Mouse (Mus musculus) T-cell, adult 2 months (primary cell): ENCODE results near the gene Gm44511.

Experiments
- DNase-seq: peaks from one replicate; pipeline ENCODE4 v3.0.0; 2022; ENCODE audit warnings: low spot score

Gene Gm44511

DNA sequence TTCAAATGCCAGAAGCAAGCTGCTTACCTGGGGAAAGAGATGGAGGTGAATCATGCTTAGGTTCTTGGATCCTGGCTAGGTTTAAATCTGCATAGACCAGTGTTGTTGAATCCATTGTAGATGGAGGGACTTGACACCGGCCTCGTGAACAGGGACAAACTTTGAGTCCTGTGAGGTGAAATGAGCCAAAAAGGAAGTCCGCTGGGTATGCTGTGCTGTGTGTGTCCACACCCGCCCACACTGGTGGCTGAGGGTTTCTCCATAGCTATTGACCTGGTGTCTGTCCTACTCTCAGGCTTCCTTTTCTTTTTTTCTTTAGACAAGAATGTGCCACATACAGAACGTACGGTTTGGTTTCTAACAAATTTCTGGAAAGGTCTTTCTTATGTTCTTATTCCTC lies at the start of gene Gm44511, which contains the start of gene Klrb1b:
TSS of gene Gm44511 (minus strand) at position 184 of the 400 bp plus-strand sequence.
TSS of gene Klrb1b (minus strand) at position 200 of the 400 bp plus-strand sequence.
- DNase-seq = no peak

DNA sequence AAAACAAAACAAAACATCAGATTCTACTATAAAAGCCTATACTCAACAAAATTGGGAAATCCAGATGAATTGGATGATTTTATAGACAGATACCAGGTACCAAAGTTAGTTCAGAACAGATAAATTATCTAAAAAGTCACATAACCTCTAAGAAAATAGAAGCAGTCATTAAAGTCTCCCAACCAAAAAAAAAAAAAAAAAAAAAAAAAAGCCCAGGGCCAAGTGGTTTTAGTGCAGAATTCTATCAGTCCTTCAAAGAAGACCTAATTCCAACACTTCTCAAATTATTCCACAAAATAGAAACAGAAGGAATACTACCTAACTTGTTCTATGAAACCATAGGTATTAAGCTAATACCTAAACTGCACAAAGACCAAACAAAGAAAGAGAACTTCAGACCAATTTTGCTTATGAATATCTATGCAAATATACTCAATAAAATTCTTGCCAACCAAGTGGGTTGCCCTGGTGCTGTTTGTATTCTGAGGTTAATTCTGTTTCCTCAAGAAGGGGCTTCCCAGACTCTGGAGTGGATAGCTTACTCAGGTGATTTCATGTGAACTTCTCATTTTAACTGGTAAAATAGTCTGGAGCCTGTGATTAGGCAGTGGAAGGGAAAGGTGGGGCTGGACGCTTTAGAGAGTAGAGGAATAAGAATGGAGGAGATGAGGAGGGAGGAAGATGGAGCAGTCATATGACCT lies 45.9 kb upstream of the Gm44511 start:
- DNase-seq = no peak

DNA sequence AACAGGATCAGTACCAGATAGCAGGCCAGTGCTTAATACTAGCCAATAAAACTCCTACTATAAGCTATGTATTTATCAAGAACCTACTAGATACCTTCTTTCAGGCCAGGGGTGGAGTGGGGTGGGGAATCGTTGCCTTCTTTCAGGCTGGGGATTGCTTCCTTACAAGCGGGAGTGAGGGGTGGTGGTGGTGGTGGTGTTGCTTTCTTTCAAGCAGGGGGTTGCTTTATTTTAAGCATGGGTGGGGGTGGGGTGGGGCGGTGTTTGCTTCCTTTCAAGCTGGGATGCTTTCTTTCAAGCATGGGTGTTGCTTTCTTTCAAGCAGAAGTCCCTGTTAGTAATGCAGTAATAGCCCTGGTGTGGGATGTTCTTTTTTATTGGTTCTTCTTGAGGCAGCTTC lies 42.7 kb upstream of the Gm44511 start:
- peak; percentile 60 for DNase-seq

DNA sequence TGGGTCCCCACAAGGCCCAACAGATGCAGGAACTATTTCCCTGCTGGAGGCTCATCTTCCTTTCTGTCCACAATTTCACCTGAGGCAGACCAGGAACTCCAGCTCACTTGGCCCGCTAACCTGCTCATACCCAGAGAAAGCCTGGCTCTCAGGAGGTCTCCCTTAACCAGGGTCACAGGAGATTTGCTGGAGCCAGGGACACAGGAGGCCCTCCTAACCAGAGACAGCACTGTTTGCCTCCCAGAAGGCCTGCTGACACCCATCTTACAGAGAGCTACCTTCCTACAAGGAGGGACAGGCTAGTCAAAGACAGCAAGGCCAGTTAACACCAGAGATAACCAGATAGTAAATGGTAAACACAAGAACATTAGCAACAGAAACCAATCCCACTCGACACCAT lies 31.9 kb upstream of the Gm44511 start:
- DNase-seq = no peak

DNA sequence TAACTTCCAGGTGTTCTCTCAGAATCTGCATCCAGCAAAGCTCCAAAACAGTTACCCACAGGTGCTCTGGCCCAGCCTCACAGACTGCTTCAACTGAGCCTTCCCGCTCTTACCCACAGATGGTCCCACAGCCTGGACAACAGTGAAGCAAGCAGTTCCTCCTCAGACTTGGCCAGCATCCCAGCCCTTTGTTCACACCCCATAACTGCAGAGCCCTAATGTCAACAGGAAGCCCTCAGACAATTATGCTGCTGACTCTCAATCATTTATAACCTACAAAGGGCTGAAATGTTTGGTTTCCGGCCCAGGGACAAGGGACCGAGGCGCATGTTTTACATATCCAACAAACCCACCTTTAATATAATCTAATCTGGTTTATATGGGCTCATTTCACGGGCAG lies 30.1 kb upstream of the Gm44511 start:
- peak; percentile 58 for DNase-seq

DNA sequence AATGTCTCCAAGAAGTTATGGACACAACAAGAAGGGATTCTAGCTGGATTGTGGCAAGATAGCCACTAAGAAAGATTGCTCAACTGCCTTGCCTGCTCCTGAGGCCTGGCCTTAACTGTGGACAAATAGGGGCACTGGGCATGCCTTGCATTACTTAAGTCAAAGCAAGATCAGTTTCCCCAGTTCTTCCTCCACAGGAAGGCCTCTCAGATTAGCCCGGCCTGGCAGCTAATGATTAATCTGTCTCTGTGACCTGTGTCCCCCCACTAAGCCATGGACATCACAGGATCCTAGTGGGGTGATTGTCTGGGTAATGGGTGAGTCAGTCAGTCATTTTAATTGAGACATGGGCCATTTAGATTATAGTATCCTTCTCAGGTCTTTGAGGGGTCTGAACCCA lies 29.4 kb upstream of the Gm44511 start:
- no peak for DNase-seq

DNA sequence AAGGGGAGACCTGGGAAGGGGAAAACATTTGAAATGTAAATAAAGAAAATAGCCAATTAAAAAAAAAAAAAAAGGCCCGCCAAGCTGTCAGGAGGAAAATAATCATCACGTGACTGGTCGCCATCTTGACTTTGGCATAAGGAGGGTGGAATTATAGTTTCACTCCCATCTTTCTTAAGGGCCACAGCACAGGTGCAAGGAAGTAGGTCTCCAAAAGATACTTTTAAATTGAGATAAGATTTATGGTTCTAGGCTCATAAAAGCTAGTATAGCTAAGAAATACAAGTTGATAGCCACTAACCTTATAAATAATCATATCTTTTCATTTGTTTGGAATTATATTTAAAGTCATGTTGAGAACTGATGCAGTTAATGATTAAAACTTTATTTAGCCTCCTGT lies 28.8 kb upstream of the Gm44511 start:
- DNase-seq = no peak

DNA sequence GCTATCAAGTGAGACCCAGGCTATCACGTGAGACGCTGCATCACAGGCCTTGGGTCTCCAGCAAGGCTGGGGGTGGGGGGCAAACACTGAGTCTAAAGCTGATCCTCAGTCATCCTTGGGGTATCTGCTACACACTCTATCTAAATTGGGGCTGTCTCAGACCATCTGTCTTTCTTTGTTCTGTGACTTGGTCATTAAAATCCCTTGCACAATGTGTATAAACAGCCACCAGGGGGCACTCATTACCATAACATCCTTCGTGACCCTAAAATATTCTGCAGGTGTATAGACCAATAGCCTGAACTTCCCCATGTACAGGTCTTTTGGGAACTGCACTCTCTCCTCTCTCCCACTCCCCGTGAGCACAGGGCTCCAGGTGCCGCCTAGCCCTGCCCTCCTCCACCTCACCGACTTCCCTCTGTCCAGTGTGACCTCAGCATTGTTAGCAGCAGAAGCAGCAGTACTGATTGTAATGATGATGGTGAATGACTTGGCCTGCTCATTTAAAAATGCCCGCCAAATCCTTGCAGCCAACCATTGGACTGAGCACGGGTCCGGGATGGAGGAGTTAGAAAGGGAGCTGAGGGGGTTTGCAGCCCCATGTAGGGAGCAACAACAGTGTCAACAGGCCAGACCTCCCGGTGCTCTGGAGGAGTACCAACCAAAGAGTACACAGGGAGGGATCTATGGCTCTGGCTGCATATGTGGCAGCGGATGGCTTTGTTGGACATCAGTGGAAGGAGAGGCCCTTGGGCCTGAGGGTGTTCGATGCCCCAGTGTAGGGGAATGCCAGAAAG lies 28.1 kb upstream of the Gm44511 start:
- peak; percentile 76 for DNase-seq

DNA sequence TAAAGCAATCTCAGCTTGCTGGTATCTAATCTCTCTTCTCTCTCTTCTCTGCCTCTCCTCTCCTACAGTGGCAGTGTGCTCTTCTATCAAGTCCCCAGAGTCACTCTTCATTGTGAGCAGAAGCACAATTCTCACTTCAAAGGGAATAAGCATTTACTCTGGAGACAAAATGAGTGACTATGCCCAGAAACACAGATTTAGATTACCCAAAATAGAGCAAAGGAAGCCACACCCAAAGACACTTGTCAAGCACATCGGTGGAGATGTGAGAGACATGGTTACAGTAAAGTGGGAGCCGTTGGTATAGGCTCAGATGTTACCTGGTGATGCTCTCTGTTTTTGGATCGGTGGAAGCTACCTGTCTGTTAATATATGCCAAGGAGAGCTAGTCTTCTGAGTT lies 26.7 kb upstream of the Gm44511 start:
- DNase-seq = no peak

DNA sequence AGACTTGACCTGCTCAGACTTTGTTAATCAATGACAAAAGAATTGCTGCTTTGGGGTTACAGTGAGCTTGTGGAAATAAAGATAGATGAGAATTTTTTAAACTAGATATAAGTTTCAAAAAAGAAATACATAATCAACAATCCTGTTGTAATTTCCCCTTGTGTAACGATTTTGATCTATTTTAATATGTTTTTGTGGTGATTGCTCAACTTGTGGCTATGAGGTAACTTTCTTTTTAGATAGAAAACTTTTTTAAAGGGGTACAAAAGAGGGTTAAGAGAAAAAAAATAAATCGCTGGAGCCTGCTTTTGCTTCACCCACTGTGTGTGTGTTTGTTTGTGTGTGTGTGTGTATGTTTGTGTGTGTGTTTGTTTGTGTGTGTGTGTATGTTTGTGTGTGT lies 25.0 kb upstream of the Gm44511 start:
- no peak for DNase-seq

DNA sequence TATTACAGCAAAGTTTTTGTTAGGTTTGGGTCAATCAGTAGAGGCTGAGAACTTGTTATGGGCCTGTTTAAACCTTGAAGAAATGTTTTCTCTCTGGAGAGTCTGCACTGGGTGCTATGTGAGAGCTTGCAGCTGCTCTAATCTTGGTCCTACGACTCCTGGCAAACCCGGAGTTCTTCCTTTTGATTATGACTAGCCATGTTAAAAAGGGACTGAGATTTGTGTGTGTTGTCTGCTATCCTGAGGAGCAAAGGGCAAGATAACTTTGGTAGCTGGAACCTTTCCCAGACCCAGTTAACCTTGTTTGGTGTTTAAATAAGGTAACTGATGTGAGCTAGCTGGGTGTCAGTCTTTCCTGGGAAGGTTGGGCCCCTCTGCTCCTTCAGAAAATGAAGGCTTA lies 24.6 kb upstream of the Gm44511 start:
- no peak for DNase-seq

DNA sequence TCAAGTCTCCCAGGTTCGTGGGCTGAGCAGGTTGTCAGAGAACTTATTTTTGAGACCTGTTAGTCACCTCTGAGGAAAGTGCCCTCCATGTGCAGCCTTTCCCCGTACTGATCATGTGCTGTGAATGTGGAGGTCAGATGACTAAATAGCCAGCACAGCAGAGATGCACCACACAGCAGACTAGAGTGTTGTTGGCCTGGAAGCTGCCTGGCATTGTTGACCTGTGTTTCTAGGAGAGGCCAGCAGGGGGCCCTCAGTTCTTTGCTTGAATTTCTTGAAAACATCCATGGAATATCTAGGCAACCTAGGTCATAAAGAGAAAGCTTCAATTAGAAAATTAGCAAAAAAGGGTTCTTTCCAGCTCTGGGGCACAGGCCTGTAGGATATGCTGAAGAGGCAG lies 23.8 kb upstream of the Gm44511 start:
- no peak for DNase-seq

DNA sequence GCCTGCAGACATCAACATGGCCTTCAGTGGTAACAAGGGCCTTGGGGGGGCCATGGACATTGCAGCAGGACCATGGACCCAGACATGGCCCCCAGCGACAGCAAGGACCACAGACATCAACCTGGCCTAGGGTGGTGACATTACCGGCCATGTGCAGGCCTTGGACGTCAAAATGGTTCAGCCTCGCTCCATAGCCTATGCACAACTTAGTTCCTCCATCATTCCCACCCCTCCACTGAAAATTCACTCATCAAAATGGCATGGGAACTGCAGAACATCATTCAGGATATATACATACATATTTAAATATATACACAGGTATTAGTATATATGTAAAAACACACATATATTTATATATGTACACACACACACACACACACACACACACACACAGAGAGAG lies 21.3 kb upstream of the Gm44511 start:
- DNase-seq = no peak

DNA sequence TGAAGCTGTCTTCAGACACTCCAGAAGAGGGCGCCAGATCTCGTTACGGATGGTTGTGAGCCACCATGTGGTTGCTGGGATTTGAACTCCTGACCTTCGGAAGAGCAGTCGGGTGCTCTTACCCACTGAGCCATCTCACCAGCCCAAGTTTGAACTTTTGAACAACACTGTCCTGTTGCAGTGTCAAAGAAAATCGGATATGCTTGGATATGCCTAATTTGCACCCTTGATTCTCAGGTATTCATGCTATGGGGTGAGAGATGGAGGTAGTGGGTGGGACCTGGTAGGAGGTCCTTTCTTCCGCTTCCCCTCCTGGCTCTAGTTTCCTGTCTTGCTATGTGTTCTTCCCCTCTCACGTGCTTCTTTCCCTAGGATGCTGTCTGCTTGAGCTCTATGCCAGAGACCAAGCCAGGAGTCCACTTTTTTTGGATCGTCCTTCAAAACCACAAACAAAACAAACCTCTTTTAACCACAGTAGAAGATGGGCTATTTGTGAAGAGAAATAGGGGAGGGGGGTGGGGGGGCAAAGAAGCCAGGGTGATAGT lies 20.0 kb upstream of the Gm44511 start:
- no peak for DNase-seq

DNA sequence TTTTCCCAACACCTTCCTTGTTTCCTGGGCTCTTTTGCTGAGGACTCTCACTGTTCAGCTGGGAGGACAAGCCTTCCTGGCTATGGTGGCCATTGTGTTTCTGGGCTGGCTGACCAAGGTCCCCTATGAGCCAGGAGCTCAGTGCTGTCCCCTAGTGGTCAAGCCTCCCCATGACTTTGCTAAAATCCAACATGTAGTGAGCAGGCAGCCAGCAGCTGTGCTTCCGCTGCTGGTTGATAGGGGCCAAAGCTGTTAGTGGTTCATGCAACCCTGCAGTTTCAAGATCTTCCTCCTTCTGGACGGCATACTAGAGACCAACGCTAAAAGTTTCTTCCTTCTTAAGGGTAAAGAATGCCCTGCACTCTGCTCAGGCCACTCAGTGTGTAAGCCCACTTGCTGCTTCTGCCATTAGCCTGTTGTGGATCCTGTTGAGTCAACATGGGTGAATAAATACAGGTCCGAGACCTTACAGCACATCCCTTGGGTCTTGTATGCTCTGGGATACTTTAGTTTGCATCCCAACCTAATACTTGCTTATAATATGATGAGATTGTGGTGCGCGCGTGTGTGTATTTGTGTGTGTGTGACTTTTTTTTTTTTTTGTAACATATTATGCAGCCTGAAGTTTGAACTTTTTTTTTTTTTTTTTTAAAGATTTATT lies 19.3 kb upstream of the Gm44511 start:
- peak; percentile 81 for DNase-seq

DNA sequence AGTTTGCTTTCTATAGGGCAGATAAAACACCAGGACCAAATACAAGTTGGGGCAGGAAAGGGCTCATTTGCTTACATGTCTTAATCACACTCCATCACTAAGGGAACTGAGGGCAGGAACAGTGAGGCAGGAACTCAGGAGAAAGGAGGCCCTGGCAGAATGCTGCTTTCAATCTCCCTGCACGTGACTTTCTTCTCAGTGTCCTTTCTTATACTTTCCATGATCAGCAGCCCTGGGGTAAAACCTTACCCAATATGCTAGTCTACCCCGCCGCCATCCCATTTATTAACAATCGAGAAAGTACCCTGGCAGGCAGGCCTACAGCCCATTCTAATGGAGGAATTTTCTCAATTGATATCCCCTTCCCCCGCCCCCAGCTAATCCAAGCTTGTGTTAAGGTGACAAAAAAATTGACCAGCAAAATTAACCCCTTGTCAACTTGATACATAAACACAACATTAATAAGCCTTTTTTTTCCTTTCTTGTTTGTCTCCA lies 18.5 kb upstream of the Gm44511 start:
- no peak for DNase-seq

DNA sequence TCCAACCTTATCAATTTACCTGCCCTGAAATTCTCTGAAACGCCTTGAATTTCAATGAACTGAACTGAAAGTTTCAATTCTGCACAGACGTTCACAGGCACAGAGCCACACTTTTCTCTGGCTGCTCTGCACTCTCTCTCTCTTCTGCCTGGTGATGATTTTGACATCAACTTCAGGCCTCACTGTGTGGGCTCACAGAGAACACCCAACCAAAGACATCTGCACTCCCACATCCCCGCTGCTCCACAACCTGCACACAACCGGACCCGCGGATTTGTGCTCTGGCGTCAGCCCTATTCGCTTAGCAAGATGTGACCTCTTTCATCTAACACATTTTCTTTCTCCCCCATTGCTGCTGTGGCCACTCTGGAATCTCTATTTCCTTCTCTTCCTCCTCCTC lies 18.0 kb upstream of the Gm44511 start:
- DNase-seq = peak; percentile 36

DNA sequence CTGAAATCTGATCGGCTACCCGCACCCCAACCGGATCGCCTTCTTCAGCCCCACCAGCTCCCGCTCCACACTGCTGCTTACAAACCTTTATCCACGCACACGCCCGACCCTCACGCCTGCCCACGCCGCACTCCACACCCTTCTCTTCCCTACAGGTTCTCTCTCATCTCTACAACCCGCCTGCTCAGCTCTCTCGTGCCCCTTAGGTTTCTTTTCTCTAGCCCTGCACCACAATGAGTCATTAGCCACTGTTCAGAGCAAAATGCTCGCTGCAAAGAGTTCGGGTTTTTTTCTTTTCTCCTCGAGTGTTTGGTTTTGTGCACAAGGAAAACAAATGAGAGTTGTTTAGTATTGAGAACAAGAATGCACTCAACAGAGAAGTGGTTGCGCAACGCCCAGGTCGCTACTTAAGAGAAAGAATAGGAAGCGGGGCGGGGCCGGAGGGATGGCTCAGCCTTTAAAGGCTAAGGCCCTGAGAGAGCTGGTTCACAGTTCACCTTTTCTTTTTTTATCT lies 17.4 kb upstream of the Gm44511 start:
- DNase-seq = peak; percentile 67

DNA sequence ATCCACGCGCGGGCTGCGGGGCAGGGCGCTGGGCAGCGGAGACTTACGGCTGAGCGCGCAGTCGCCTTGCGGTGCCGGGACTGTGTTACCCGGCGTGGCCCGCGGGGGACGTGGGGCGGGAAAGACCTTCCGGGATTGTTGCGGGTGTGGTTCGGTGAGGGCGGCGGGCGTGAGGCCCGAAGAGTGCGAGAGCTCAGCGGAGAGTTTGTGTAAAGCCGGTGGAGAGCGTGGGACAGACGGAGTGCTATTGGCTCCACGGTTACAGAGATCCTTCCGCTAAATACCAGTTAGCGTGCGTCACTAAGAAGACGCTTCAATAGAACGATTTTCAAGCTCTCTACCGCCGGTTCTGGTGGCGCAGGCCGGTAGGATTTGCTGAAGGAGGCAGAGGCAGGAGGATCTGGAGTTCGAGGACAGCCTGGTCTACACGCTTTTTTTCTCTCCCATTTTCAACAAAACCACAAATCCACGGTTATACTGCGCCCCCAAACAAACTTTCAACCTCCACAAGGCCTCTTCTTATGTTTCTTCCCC lies 16.9 kb upstream of the Gm44511 start:
- peak; percentile 93 for DNase-seq

DNA sequence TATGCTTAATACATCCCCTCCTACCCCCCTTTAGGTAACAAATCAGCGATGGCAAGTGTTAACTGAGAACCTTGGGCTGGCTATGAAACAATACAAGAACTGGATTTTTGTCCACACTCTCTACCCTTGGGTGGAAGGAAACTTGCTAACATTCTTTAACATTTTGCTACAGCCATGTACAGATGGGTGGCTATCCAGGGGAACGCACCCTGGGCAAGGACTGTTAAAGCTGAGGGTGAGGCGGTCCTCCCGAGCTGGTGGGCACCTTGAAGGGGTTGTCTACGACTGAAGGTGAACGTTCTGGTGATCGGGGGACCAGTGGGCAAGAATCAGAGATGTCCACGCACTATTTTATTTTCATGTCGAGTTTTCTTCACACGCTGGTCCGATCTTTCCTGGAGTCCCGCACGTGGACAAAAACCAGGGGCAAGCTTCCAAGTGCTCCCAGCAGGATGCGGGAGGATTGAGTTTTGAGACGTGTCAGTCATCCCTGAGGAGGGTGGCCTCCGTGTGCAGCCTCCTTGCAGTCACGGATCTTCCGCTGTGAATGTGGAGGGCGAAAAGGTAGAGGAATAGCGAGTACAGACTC lies 16.3 kb upstream of the Gm44511 start:
- DNase-seq = no peak

DNA sequence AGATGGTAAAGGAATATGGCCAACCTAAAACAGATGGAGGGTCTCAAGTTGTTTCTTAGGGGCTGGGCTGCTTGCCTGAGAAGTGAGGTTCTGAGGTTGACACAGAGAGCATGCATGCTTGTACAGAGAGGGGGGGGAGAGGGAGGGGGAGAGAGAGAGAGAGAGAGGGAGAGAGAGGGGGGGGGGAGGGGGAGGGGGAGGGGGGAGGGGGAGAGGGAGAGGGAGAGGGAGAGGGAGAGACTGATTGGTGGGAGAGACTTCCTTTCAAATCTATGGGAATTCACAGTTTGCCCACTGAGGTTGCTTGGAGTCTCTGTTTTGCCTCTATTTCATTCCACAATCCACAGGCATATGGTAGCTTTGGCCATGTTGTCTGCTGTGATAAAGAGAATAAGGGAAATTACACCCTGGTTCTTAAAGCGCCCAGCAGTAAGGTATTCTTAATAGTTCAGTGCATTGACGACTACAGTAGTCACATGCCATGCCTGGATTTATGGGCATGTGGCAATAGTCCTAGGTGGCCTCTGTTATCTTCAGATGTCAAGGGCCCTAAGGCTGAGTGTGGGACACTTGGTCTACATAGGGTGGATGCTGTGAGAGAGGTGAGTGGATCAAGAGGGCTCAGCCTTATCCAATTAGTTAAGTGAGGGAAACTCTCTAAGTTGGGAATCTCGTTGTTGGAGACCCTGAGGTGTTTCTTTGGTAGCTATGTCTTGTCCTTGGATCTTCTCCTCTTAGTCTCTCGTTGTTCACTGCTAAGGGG lies 15.4 kb upstream of the Gm44511 start:
- no peak for DNase-seq
